Mouse (Mus musculus) thymus, adult 2 months (tissue): ENCODE measurements around the gene Sacs. TPM values are rescaled to one million over a fixed set of nuclear protein-coding genes. Genes with fewer than 3 reads are reported as not detected.

Experiments used
- DNase-seq: peaks from one replicate; pipeline ENCODE4 v3.0.0; 2021
- H3K27ac ChIP-seq: fragments of 200-500 bp; 2 replicates; pipeline ENCODE4 v1.5.1; 2012; ENCODE audit warnings: low read length, control low read depth; ENCODE audit not compliant: control insufficient read depth, insufficient read depth
- H3K27me3 ChIP-seq: fragments of 200-500 bp; 2 replicates; pipeline ENCODE4 v1.6.1; 2012; ENCODE audit warnings: mild to moderate bottlenecking, low read length, moderate library complexity, mixed read lengths; ENCODE audit not compliant: control insufficient read depth, insufficient read depth
- H3K36me3 ChIP-seq: fragments of 200-500 bp; 2 replicates; pipeline ENCODE4 v1.6.1; 2012; ENCODE audit warnings: mild to moderate bottlenecking, low read length, moderate library complexity; ENCODE audit not compliant: control insufficient read depth, insufficient read depth
- H3K4me1 ChIP-seq: fragments of 200-500 bp; replicated peaks from 2 replicates; pipeline ENCODE4 v1.6.1; 2012; ENCODE audit warnings: low read length; ENCODE audit not compliant: control insufficient read depth, insufficient read depth
- H3K4me3 ChIP-seq: fragments of 200-500 bp; 2 replicates; pipeline ENCODE4 v1.5.1; 2012; ENCODE audit warnings: mild to moderate bottlenecking, low read length, control low read depth, moderate library complexity; ENCODE audit not compliant: control insufficient read depth, insufficient read depth
- CTCF ChIP-seq: fragments of 200-500 bp; IDR thresholded peaks from 2 replicates; pipeline ENCODE4 v1.5.1; 2012; ENCODE audit warnings: mild to moderate bottlenecking, control low read depth, low read length, moderate library complexity, borderline replicate concordance; ENCODE audit not compliant: control insufficient read depth, poor library complexity, insufficient read depth; ENCODE audit errors: extremely low read depth
- POLR2A ChIP-seq: fragments of 200-500 bp; IDR thresholded peaks from 2 replicates; pipeline ENCODE4 v1.6.1; 2012; ENCODE audit warnings: mild to moderate bottlenecking, low read length, control low read depth, moderate library complexity; ENCODE audit not compliant: control insufficient read depth, poor library complexity, insufficient read depth; ENCODE audit errors: extremely low read depth
- WGBS: fragments of 180-500 bp; shearing (Covaris S2); methylation state at CpG from one replicate; pipeline ENCODE4 v1.1.7; 2018; 5-methylcytosine and 5-hydroxymethylcytosine counted together
- polyA plus RNA-seq: library from polyadenylated mRNA; depleted of rRNA; stranded (reverse); fragments of >200 nt; gene quantifications from 2 replicates; pipeline ENCODE4 v1.2.3, GENCODE M21; 2012; rRNA removed

Sacs gene
- polyA plus RNA-seq = 2.9 and 3.4 TPM in 2 replicates

DNA sequence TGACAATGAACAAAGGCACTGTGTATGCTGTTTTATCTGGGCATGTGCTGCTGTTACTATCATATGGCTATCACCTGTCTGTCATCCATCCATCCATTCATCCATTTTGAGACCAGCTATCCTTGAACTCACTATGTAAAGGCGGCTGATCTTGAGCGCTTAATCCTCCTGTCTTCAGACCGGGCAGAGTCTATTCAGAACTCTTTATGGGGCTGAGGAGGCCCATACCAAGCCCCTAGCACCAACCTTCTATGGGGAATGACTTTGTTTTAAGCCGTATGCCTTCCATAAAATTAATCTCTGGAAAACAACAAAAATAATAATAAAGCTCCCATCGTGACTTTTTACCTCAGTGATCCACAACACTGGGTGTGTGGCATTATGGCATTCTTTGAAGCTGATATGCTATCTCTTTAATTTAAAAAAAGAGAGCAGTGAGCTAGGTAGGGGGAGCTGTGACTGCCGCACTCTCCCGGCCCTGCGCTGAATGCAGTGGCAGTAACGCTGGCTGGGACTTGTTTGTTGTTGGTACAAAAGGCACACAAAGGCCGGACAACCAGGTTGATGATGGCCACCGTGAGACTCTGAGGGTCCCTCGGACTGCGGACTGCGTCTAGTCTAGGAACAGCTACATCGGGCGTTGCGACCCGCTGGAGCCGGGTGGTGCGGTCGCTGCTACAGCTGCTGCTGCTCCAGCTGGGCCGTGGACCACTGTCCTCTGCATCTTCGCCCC, at the start of gene Sacs:
Gene Sacs, plus strand, starts transcription at position 464 of the 733 bp plus-strand sequence.
- H3K27me3 ChIP-seq = no peaks in the 10 kb centered on the region; the same call in 1 of the 2 replicates
- H3K4me3 ChIP-seq = no peak within 1 kb of the TSS
- no peak within 1 kb of the TSS for H3K27ac ChIP-seq
- DNase-seq = no peak
- 22% methylated on average over 23 of the region's 23 CpGs for WGBS
- TF ChIP-seq POLR2A (no peak), CTCF (no peak)
- no peaks in the 10 kb centered on the region for H3K4me1 ChIP-seq
- H3K36me3 ChIP-seq = no peaks in the 10 kb centered on the region

- WGBS = 87% methylated on average over 5 of the region's 5 CpGs
- TF ChIP-seq CTCF (no peak), POLR2A (no peak)
- no peak for DNase-seq
- Histone ChIP-seq H3K36me3 (no peaks in the 10 kb centered on the region), H3K4me3 (no peak overlapping the region), H3K27me3 (no peaks in the 10 kb centered on the region), H3K4me1 (no peaks in the 10 kb centered on the region), H3K27ac (no peak overlapping the region)
Measured at GRCm38 (mm10) chr14:61090955-61091354, 47.3 kb upstream of the Sacs start.

GRCm38 (mm10) chr14:61092073-61092472, 46.2 kb upstream of the Sacs start:
- no peak overlapping the region for H3K27ac ChIP-seq
- H3K36me3 ChIP-seq = no peaks in the 10 kb centered on the region
- no peak for TF ChIP-seq CTCF
- TF ChIP-seq POLR2A = no peak
- no peaks in the 10 kb centered on the region for H3K27me3 ChIP-seq
- H3K4me1 ChIP-seq = no peaks in the 10 kb centered on the region
- 92% methylated on average over 3 of the region's 3 CpGs for WGBS
- no peak overlapping the region for H3K4me3 ChIP-seq
- no peak for DNase-seq

DNA sequence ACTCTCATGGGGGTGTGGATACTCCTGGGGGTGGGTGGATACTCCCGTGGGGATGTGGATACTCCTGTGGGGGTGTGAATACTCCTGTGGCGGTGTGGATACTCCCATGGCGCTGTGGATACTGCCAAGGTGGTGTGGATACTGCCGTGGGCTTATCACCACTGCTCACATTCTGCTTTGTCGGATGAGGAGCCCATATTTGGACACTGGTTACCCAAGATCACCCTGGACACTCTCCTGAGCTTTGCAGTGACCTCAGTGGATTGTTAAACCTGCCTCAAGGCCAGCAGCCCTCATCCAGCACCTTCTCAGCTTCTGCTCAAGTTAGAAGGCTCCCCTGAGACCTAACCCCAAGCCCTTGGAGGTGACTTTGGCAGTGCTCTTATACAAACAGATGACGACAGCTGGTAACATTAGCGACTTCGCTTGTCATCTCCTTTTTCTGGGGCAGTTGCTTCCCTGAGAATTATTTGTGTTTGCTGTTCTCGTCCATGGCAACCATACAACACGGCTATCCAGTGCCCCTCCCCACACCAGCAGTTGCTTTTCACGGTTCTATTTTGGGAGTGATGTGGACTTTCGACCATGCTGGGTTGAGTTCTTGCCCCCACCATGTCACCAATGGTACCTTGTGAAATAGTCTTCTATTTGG, 40.2 kb upstream of the Sacs start:
- Histone ChIP-seq H3K36me3 (no peaks in the 10 kb centered on the region), H3K27me3 (no peaks in the 10 kb centered on the region), H3K27ac (no peak overlapping the region), H3K4me1 (no peaks in the 10 kb centered on the region), H3K4me3 (no peak overlapping the region)
- TF ChIP-seq POLR2A (no peak), CTCF (no peak)
- DNase-seq = no peak
- 93% methylated on average over 12 of the region's 12 CpGs for WGBS

DNA sequence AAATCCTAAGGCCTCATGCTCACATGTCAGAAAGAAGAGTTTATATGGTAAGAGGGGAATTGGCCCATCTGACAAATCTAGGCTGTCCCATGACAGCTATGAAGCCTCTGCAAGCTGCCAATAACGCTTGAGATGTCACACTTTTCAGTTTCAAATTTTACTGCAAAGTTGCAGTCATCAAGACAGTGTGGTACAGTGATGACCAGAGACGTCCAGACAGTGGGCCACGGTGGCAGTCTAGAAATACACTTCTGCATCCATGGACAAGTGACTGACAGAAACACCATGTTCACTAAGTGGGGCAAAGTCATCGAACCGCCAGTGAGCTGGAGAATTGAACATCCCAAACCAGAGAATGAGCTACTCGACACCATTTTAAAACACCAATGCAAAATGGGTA, 37.5 kb upstream of the Sacs start:
- H3K27me3 ChIP-seq = no peaks in the 10 kb centered on the region
- no peak overlapping the region for H3K27ac ChIP-seq
- WGBS = 93% methylated on average over 6 of the region's 6 CpGs
- TF ChIP-seq CTCF (no peak), POLR2A (no peak)
- no peaks in the 10 kb centered on the region for H3K36me3 ChIP-seq
- no peak overlapping the region for H3K4me3 ChIP-seq
- H3K4me1 ChIP-seq = no peaks in the 10 kb centered on the region
- DNase-seq = no peak

DNA sequence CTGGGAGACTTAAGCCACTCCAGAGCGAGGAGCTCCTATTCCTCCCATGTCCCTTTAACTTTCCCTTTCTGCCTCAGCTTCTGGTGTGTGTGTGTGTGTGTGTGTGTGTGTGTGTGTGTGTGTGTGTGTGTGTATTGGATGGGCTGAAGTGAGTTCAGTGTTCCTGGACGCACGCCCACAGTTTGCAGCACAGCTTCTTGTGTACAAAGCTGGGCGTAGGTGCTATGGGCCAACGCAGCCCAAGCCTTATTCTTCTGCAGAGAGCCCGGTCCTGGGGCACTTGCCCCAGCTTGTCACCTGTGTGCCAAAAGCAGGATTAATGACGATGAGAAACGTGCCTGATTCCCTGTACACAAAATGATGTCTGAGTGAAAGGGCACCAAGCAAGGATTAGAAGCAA, 31.9 kb upstream of the Sacs start:
- no peak for TF ChIP-seq CTCF
- no peak for TF ChIP-seq POLR2A
- DNase-seq = no peak
- Histone ChIP-seq H3K4me1 (no peaks in the 10 kb centered on the region), H3K4me3 (no peak overlapping the region), H3K27me3 (no peaks in the 10 kb centered on the region), H3K36me3 (no peaks in the 10 kb centered on the region), H3K27ac (no peak overlapping the region)
- 92% methylated on average over 8 of the region's 8 CpGs for WGBS
